Mouse (Mus musculus): Measurements from ENCODE around the gene Tpcn1.

The Tpcn1 gene

GRCm38 (mm10) chr5:120579211-120579897 is 9.1 kb downstream of the Tpcn1 start:
- no peak for DNase-seq (ENCODE audit: low read depth, low spot score)

GRCm38 (mm10) chr5:120578504-120579081 is 9.9 kb downstream of the Tpcn1 start:
- DNase-seq (ENCODE audit: low read depth, low spot score) = no peak

- DNase-seq (ENCODE audit: low read depth, low spot score) = no peak
These were observed 10.5 kb downstream of the Tpcn1 start for GRCm38 (mm10) chr5:120577935-120578441.

GRCm38 (mm10) chr5:120576781-120577301 is 11.6 kb downstream of the Tpcn1 start:
- no peak for DNase-seq (ENCODE audit: low read depth, low spot score)

GRCm38 (mm10) chr5:120574469-120575063 is 13.9 kb downstream of the Tpcn1 start:
- DNase-seq (ENCODE audit: low read depth, low spot score) = no peak

GRCm38 (mm10) chr5:120571056-120571740 is 17.3 kb downstream of the Tpcn1 start:
- no peak for DNase-seq (ENCODE audit: low read depth, low spot score)

GRCm38 (mm10) chr5:120570289-120570897 is 18.1 kb downstream of the Tpcn1 start:
- DNase-seq (ENCODE audit: low read depth, low spot score) = no peak

GRCm38 (mm10) chr5:120569791-120570190 is 18.7 kb downstream of the Tpcn1 start:
- no peak for DNase-seq (ENCODE audit: low read depth, low spot score)

GRCm38 (mm10) chr5:120568964-120569363 is 19.5 kb downstream of the Tpcn1 start:
- DNase-seq (ENCODE audit: low read depth, low spot score) = no peak

GRCm38 (mm10) chr5:120568336-120568768 is 20.1 kb downstream of the Tpcn1 start:
- no peak for DNase-seq (ENCODE audit: low read depth, low spot score)

- DNase-seq (ENCODE audit: low read depth, low spot score) = no peak
These were observed 20.7 kb downstream of the Tpcn1 start for GRCm38 (mm10) chr5:120567761-120568211.

- DNase-seq (ENCODE audit: low read depth, low spot score) = peak; percentile 46
These were observed 21.2 kb downstream of the Tpcn1 start for GRCm38 (mm10) chr5:120567253-120567701.

- no peak for DNase-seq (ENCODE audit: low read depth, low spot score)
These were observed 21.7 kb downstream of the Tpcn1 start for GRCm38 (mm10) chr5:120566681-120567252.

GRCm38 (mm10) chr5:120566101-120566500 is 22.4 kb downstream of the Tpcn1 start:
- no peak for DNase-seq (ENCODE audit: low read depth, low spot score)

GRCm38 (mm10) chr5:120565171-120565905 is 23.1 kb downstream of the Tpcn1 start:
- no peak for DNase-seq (ENCODE audit: low read depth, low spot score)

- no peak for DNase-seq (ENCODE audit: low read depth, low spot score)
These were observed 24.6 kb downstream of the Tpcn1 start for GRCm38 (mm10) chr5:120563914-120564311.

GRCm38 (mm10) chr5:120562956-120563913 is 25.2 kb downstream of the Tpcn1 start:
- no peak for DNase-seq (ENCODE audit: low read depth, low spot score)

- peak; percentile 37 for DNase-seq (ENCODE audit: low read depth, low spot score)
These were observed 27.7 kb downstream of the Tpcn1 start for GRCm38 (mm10) chr5:120560616-120561311.

All from retina, postnatal 7 days (tissue).